ENCODE assay signal across 26 mouse cellular contexts in the genomic region with DNA sequence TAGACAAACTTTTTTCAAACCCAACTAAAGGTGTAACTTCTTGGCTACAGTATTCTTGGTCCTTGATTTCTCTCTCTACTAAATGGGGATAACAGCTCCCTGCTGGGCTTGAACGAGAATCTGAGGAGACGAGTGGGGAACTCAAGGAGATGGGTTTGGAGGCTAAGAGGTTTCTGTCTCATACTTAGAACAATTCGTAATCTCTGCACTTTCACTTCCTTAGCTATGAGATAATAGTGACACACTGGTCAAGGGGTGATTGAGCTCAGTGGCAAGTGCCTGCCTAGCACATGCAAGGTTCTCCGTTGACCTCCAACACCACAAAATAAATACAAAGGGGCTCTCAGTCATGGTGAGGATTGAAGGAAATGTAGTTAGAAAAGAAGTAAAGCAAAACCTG.
"Had no signal": no experiment of that assay in that cellular context is flagged by ENCODE, and none has a peak within 500 bp of the region (broad histone marks: within the 10 kb centered on the region; RNA-seq: fewer than 3 reads in every experiment).

No protein-coding gene starts in this region.

- ATAC-seq: forebrain, embryonic 13.5 days; forebrain, embryonic 14.5 days; forebrain, embryonic 15.5 days; forebrain, embryonic 16.5 days; forebrain, postnatal 0 days had no signal

- H3K9me3 ChIP-seq: embryonic facial prominence, embryonic 12.5 days; embryonic facial prominence, embryonic 15.5 days; forebrain, embryonic 13.5 days; forebrain, embryonic 15.5 days had no signal

- H3K4me3 ChIP-seq: embryonic facial prominence, embryonic 10.5 days; embryonic facial prominence, embryonic 12.5 days; embryonic facial prominence, embryonic 13.5 days; embryonic facial prominence, embryonic 15.5 days; erythroblast, embryonic 14.5 days; forebrain, embryonic 10.5 days; forebrain, embryonic 12.5 days; forebrain, embryonic 13.5 days; forebrain, embryonic 15.5 days; gastrocnemius, adult 2 months; heart, adult 2 months had no signal

- H3K9ac ChIP-seq: embryonic facial prominence, embryonic 12.5 days; embryonic facial prominence, embryonic 13.5 days; embryonic facial prominence, embryonic 15.5 days; forebrain, embryonic 12.5 days; forebrain, embryonic 13.5 days; forebrain, embryonic 15.5 days; forebrain, postnatal 0 days had no signal

- H3K27ac ChIP-seq: embryonic facial prominence, embryonic 10.5 days; embryonic facial prominence, embryonic 12.5 days; embryonic facial prominence, embryonic 13.5 days; embryonic facial prominence, embryonic 15.5 days; forebrain, embryonic 10.5 days; forebrain, embryonic 12.5 days; forebrain, embryonic 13.5 days; forebrain, embryonic 15.5 days; gastrocnemius, adult 2 months; heart, adult 2 months had no signal

- H3K27me3 ChIP-seq: embryonic facial prominence, embryonic 12.5 days; embryonic facial prominence, embryonic 13.5 days; embryonic facial prominence, embryonic 15.5 days; forebrain, embryonic 12.5 days; forebrain, embryonic 13.5 days; forebrain, embryonic 15.5 days had no signal

- DNase-seq: cerebellum, adult 9-10 months; cerebellum, adult 9-11 months; cerebellum, postnatal 10 days; cerebellum, postnatal 14 days; cerebellum, postnatal 25 days; cerebellum, postnatal 36 days; embryo, embryonic 11 days; forebrain, postnatal 0 days; gastrocnemius, adult 2 months; gastrocnemius, postnatal 10 days; gastrocnemius, postnatal 14 days; gastrocnemius, postnatal 25 days; gastrocnemius, postnatal 36 days; heart, adult 18-20 months; heart, adult 2 months had no signal

- H3K4me2 ChIP-seq: embryonic facial prominence, embryonic 12.5 days; embryonic facial prominence, embryonic 13.5 days; embryonic facial prominence, embryonic 15.5 days; forebrain, embryonic 12.5 days; forebrain, embryonic 13.5 days; forebrain, embryonic 15.5 days had no signal

- H3K36me3 ChIP-seq: embryonic facial prominence, embryonic 15.5 days; forebrain, embryonic 15.5 days had no signal
